Mouse (Mus musculus) cortical plate, adult 2 months (tissue): ENCODE results near the gene 2210010C04Rik.

ENCODE experiments used
- CTCF ChIP-seq: fragments of 200-500 bp; IDR thresholded peaks from 2 replicates; pipeline ENCODE4 v1.5.1; 2011; ENCODE audit warnings: mild to moderate bottlenecking, control low read depth, low read length; ENCODE audit not compliant: insufficient read depth; ENCODE audit errors: extremely low read depth
- POLR2A ChIP-seq: fragments of 200-500 bp; IDR thresholded peaks from 2 replicates; pipeline ENCODE4 v1.6.1; 2011; ENCODE audit warnings: mild to moderate bottlenecking, low read length, control low read depth; ENCODE audit not compliant: insufficient read depth; ENCODE audit errors: extremely low read depth

GRCm38 (mm10) chr6:41035409-41035808 is at the start of gene 2210010C04Rik:
- TF ChIP-seq POLR2A (no peak), CTCF (no peak)
